8 mouse cellular contexts compared by ENCODE assay signal in genomic region chr3:108554587-108555312, GRCm38 (mm10). TPM values are rescaled to one million over a fixed set of nuclear protein-coding genes. Genes with fewer than 3 reads are reported as not detected.
DNase-seq lines count a peak whose midpoint lies in the region; ATAC-seq lines count a peak whose summit lies in the region.

No protein-coding gene starts in this region.

- H3K4me1 ChIP-seq in intestine, embryonic 14.5 days (replicated peaks; ENCODE audit: control insufficient read depth, insufficient read depth, low read length), result peaks cover 5% of the 10 kb centered on the region; the same call in 1 of the 2 replicates

- intact Hi-C loops in gastrocnemius, postnatal 14 days (cut with DNase I; ENCODE audit: low total_unique reads), result no loop called here
- intact Hi-C loops in left cerebral cortex, postnatal 14 days (cut with DNase I), result no loop called here

- peak; percentile 93 to 98 for DNase-seq in adrenal gland, adult (ENCODE audit: inconsistent age in 2 of 2, low spot score in 1 of 2)
- DNase-seq in embryo, embryonic 10.5 days (ENCODE audit: low spot score), result peak; percentile 98
- peak; percentile 91 for DNase-seq in gastrocnemius, postnatal 14 days
- DNase-seq in intestine, embryonic 14.5 days (ENCODE audit: low spot score), result peak; percentile 96
- peak; percentile 96 to 97 for DNase-seq in left cerebral cortex, postnatal 14 days (ENCODE audit: low spot score in 2 of 2)
- peak; percentile 95 for DNase-seq in mesoderm, embryonic 11.5 days (ENCODE audit: low read depth, low spot score)
- DNase-seq in right cerebral cortex, postnatal 36 days (ENCODE audit: low spot score in 2 of 2), result peak; percentile 91
- DNase-seq in yolk sac, embryonic 10.5 days (ENCODE audit: low spot score), result peak; percentile 87

- peak overlapping the region; percentile 98 for H3K4me3 ChIP-seq in intestine, embryonic 14.5 days (ENCODE audit: low read depth, low read length)

- peak overlapping the region; percentile 86 for H3K27ac ChIP-seq in intestine, embryonic 14.5 days (ENCODE audit: low read depth)

- no peaks in the 10 kb centered on the region for H3K27me3 ChIP-seq in intestine, embryonic 14.5 days (replicated peaks; ENCODE audit: control insufficient read depth, insufficient read depth, low read length)

- peaks cover 32% of the 10 kb centered on the region for H3K36me3 ChIP-seq in intestine, embryonic 14.5 days (ENCODE audit: control insufficient read depth, insufficient read depth, low read length)

- ATAC-seq in intestine, embryonic 14.5 days (replicated peaks; ENCODE audit: low FRiP score, low TSS enrichment, low read depth), result peak; percentile 98

- no peaks in the 10 kb centered on the region for H3K9me3 ChIP-seq in intestine, embryonic 14.5 days (ENCODE audit: control insufficient read depth, low read length)

- peak overlapping the region; percentile 99 for H3K9ac ChIP-seq in intestine, embryonic 14.5 days (ENCODE audit: low read length)

- peak overlapping the region; percentile 76 for H3K4me2 ChIP-seq in intestine, embryonic 14.5 days (ENCODE audit: low read length)

- 17% methylated on average over 22 of the region's 22 CpGs for WGBS in intestine, embryonic 14.5 days

RNA-seq across cellular contexts. Expression of gene Tmem167b, which starts 7.5 kb away (rescaled TPM):
- total RNA-seq in gastrocnemius, postnatal 14 days (2021), result 10 to 100 TPM; 17.7 to 19.7 TPM
- polyA plus RNA-seq in intestine, embryonic 14.5 days (2014; fragmentation: Nextera tagmentation; extraction: Ambion mirVana), result 34.9 and 37.9 TPM in 2 replicates
- total RNA-seq in left cerebral cortex, postnatal 14 days (2021), result 10 to 100 TPM; 36.3 to 39.0 TPM

RNA-seq across cellular contexts. Expression of gene Taf13, which starts 16.7 kb away (rescaled TPM):
- total RNA-seq in gastrocnemius, postnatal 14 days (2021), result 10 to 100 TPM; 16.8 to 20.1 TPM
- polyA plus RNA-seq in intestine, embryonic 14.5 days (2014; fragmentation: Nextera tagmentation; extraction: Ambion mirVana), result 35.9 and 38.1 TPM in 2 replicates
- total RNA-seq in left cerebral cortex, postnatal 14 days (2021), result 10 to 100 TPM; 30.2 to 36.0 TPM

RNA-seq across cellular contexts. Expression of gene 5330417C22Rik, which starts 18.4 kb away (rescaled TPM):
- under 1 TPM in 1 of 2 experiments, not detected in 1; 0.07 TPM for total RNA-seq in gastrocnemius, postnatal 14 days (2021)
- polyA plus RNA-seq in intestine, embryonic 14.5 days (2014; fragmentation: Nextera tagmentation; extraction: Ambion mirVana), result 1.2 and 9.5 TPM in 2 replicates
- total RNA-seq in left cerebral cortex, postnatal 14 days (2021), result 10 to 100 TPM; 26.9 to 31.9 TPM

RNA-seq across cellular contexts. Expression of gene 1700013F07Rik, which starts 20.8 kb away (rescaled TPM):
- not detected for total RNA-seq in gastrocnemius, postnatal 14 days (2021)
- polyA plus RNA-seq in intestine, embryonic 14.5 days (2014; fragmentation: Nextera tagmentation; extraction: Ambion mirVana), result not detected in 2 replicates
- total RNA-seq in left cerebral cortex, postnatal 14 days (2021), result 1 to 10 TPM; 1.4 to 1.8 TPM

RNA-seq across cellular contexts. Expression of gene Wdr47, which starts 36.3 kb away (rescaled TPM):
- 1 to 10 TPM; 3.3 to 5.8 TPM for total RNA-seq in gastrocnemius, postnatal 14 days (2021)
- 10.8 and 11.2 TPM in 2 replicates for polyA plus RNA-seq in intestine, embryonic 14.5 days (2014; fragmentation: Nextera tagmentation; extraction: Ambion mirVana)
- 100 to 1,000 TPM; 131 to 147 TPM for total RNA-seq in left cerebral cortex, postnatal 14 days (2021)

Comparison
In these comparisons a context has a peak if more than half of its experiments do, and no peak if none do; other contexts are left out.
1. Peak in every context shown above with its lines: DNase-seq, ATAC-seq, H3K4me3 ChIP-seq and H3K27ac ChIP-seq.
2. RNA of gene 5330417C22Rik, which starts 18.4 kb away (total RNA-seq): 26.9 to 31.9 TPM in left cerebral cortex, postnatal 14 days; 0.07 TPM in gastrocnemius, postnatal 14 days; every median in the first group is over 10 times any median in the second.